Mouse (Mus musculus) intestine, embryonic 16.5 days (tissue): Measurements from ENCODE around the gene Sgms1. TPM values are rescaled to one million over a fixed set of nuclear protein-coding genes. Genes with fewer than 3 reads are reported as not detected.

Experiments used
- ATAC-seq: fragments of 200-750 bp; cut with Nextera tagmentation; 2 replicates; pipeline ENCODE4 v1.8.0; 2017; ENCODE audit warnings: moderate TSS enrichment, moderate library complexity
- H3K27ac ChIP-seq: fragments of 300-500 bp; sonication (generic); 2 replicates; pipeline ENCODE4 v1.5.1; 2014; ENCODE audit warnings: mild to moderate bottlenecking, low read length
- H3K27me3 ChIP-seq: fragments of 300-500 bp; sonication (generic); replicated peaks from 2 replicates; pipeline ENCODE4 v1.6.1; 2014; ENCODE audit warnings: low read length, control low read depth, mixed read lengths; ENCODE audit not compliant: control insufficient read depth, insufficient read depth
- H3K36me3 ChIP-seq: fragments of 300-500 bp; sonication (generic); 2 replicates; pipeline ENCODE4 v1.6.1; 2014; ENCODE audit warnings: low read length, control low read depth; ENCODE audit not compliant: control insufficient read depth, insufficient read depth
- H3K4me1 ChIP-seq: fragments of 300-500 bp; sonication (generic); 2 replicates; pipeline ENCODE4 v1.6.1; 2014; ENCODE audit warnings: low read length, control low read depth, mixed read lengths; ENCODE audit not compliant: control insufficient read depth, insufficient read depth
- H3K4me2 ChIP-seq: fragments of 300-500 bp; sonication (generic); 2 replicates; pipeline ENCODE4 v1.6.1; 2014; ENCODE audit warnings: low read depth, low read length, control low read depth
- H3K4me3 ChIP-seq: fragments of 300-500 bp; sonication (generic); 2 replicates; pipeline ENCODE4 v1.5.1; 2014; ENCODE audit warnings: mild to moderate bottlenecking, low read length
- H3K9ac ChIP-seq: fragments of 300-500 bp; sonication (generic); 2 replicates; pipeline ENCODE4 v1.6.1; 2014; ENCODE audit warnings: low read depth, low read length
- H3K9me3 ChIP-seq: fragments of 300-500 bp; sonication (generic); 2 replicates; pipeline ENCODE4 v1.6.1; 2016; ENCODE audit warnings: low read length, control low read depth; ENCODE audit not compliant: control insufficient read depth
- WGBS: fragments of 180-500 bp; shearing (Covaris S2); extraction: QIAGEN DNeasy Blood & Tissue Kit; methylation state at CpG from one replicate; pipeline ENCODE4 v1.1.7; 2014; 5-methylcytosine and 5-hydroxymethylcytosine counted together
- polyA plus RNA-seq: library from polyadenylated mRNA; unstranded; fragments of >200 nt; fragmentation: Nextera tagmentation; extraction: Ambion mirVana; gene quantifications from 2 replicates; pipeline ENCODE4 v1.2.1, GENCODE M21; 2015

Gene Sgms1
- polyA plus RNA-seq, 1 experiment from 2014 or later = 33.1 TPM

- no peaks in the 10 kb centered on the region for H3K9me3 ChIP-seq
- no peak overlapping the region for H3K9ac ChIP-seq
- ATAC-seq = no peak
These were observed 54.8 kb downstream of the Sgms1 start for GRCm38 (mm10) chr19:32334751-32335150.

GRCm38 (mm10) chr19:32333544-32333943, 56.0 kb downstream of the Sgms1 start:
- 80% methylated on average over 4 of the region's 4 CpGs for WGBS
- Histone ChIP-seq H3K4me1 (peaks cover 9% of the 10 kb centered on the region), H3K4me2 (no peak overlapping the region), H3K36me3 (no peaks in the 10 kb centered on the region), H3K9me3 (no peaks in the 10 kb centered on the region), H3K9ac (no peak overlapping the region), H3K27ac (no peak overlapping the region), H3K27me3 (no peaks in the 10 kb centered on the region), H3K4me3 (no peak overlapping the region)
- no peak for ATAC-seq

More at GRCm38 (mm10) chr19:32334751-32335150, 54.8 kb downstream of the Sgms1 start:
- no peak overlapping the region for H3K4me2 ChIP-seq
- no peak overlapping the region for H3K27ac ChIP-seq
- 91% methylated on average over 2 of the region's 2 CpGs for WGBS
- H3K4me3 ChIP-seq = no peak overlapping the region
- no peaks in the 10 kb centered on the region for H3K27me3 ChIP-seq
- no peaks in the 10 kb centered on the region for H3K36me3 ChIP-seq
- peaks cover 9% of the 10 kb centered on the region for H3K4me1 ChIP-seq

GRCm38 (mm10) chr19:32332779-32333460, 56.6 kb downstream of the Sgms1 start:
- WGBS = 92% methylated on average over 17 of the region's 17 CpGs

GRCm38 (mm10) chr19:32330231-32330630, 59.3 kb downstream of the Sgms1 start:
- Histone ChIP-seq H3K4me3 (no peak overlapping the region), H3K27ac (no peak overlapping the region), H3K9me3 (no peaks in the 10 kb centered on the region), H3K27me3 (no peaks in the 10 kb centered on the region), H3K36me3 (no peaks in the 10 kb centered on the region), H3K9ac (no peak overlapping the region), H3K4me1 (peaks cover 9% of the 10 kb centered on the region), H3K4me2 (no peak overlapping the region)
- 78% methylated on average over 3 of the region's 3 CpGs for WGBS
- ATAC-seq = no peak

More at GRCm38 (mm10) chr19:32332779-32333460, 56.6 kb downstream of the Sgms1 start:
- Histone ChIP-seq H3K4me1 (peaks cover 8% of the 10 kb centered on the region), H3K4me2 (no peak overlapping the region), H3K27ac (no peak overlapping the region), H3K27me3 (no peaks in the 10 kb centered on the region), H3K9me3 (no peaks in the 10 kb centered on the region), H3K9ac (no peak overlapping the region), H3K36me3 (no peaks in the 10 kb centered on the region), H3K4me3 (no peak overlapping the region)
- ATAC-seq = no peak

GRCm38 (mm10) chr19:32329511-32329910, 60.0 kb downstream of the Sgms1 start:
- Histone ChIP-seq H3K4me1 (peaks cover 9% of the 10 kb centered on the region), H3K9me3 (no peaks in the 10 kb centered on the region), H3K27ac (no peak overlapping the region), H3K36me3 (no peaks in the 10 kb centered on the region), H3K4me2 (no peak overlapping the region), H3K27me3 (no peaks in the 10 kb centered on the region), H3K9ac (no peak overlapping the region), H3K4me3 (no peak overlapping the region)
- ATAC-seq = no peak
- WGBS = 91% methylated on average over 5 of the region's 5 CpGs

- Histone ChIP-seq H3K4me1 (peaks cover 14% of the 10 kb centered on the region), H3K9me3 (no peaks in the 10 kb centered on the region), H3K27ac (no peak overlapping the region), H3K9ac (no peak overlapping the region), H3K36me3 (no peaks in the 10 kb centered on the region), H3K4me3 (no peak overlapping the region), H3K4me2 (no peak overlapping the region), H3K27me3 (no peaks in the 10 kb centered on the region)
- WGBS = 50% methylated on average over 2 of the region's 2 CpGs
- ATAC-seq = no peak
These were observed 61.3 kb downstream of the Sgms1 start for GRCm38 (mm10) chr19:32328089-32328828.

GRCm38 (mm10) chr19:32326621-32327021, 62.9 kb downstream of the Sgms1 start:
- Histone ChIP-seq H3K4me2 (no peak overlapping the region), H3K36me3 (no peaks in the 10 kb centered on the region), H3K27ac (no peak overlapping the region), H3K27me3 (no peaks in the 10 kb centered on the region), H3K4me3 (no peak overlapping the region), H3K4me1 (peaks cover 19% of the 10 kb centered on the region), H3K9me3 (no peaks in the 10 kb centered on the region), H3K9ac (no peak overlapping the region)
- 44% methylated on average over 4 of the region's 4 CpGs for WGBS
- ATAC-seq = no peak

- no peak overlapping the region for H3K9ac ChIP-seq
- no peaks in the 10 kb centered on the region for H3K9me3 ChIP-seq
- no peaks in the 10 kb centered on the region for H3K36me3 ChIP-seq
- ATAC-seq = peak; percentile 26; the same call in 1 of the 2 replicates
- H3K27me3 ChIP-seq = no peaks in the 10 kb centered on the region
- H3K27ac ChIP-seq = no peak overlapping the region
- H3K4me1 ChIP-seq = peaks cover 19% of the 10 kb centered on the region
- H3K4me3 ChIP-seq = no peak overlapping the region
- 85% methylated on average over 3 of the region's 3 CpGs for WGBS
- H3K4me2 ChIP-seq = no peak overlapping the region
These were observed 63.4 kb downstream of the Sgms1 start for GRCm38 (mm10) chr19:32326156-32326555.

- 52% methylated on average over 10 of the region's 10 CpGs for WGBS
- peaks cover 16% of the 10 kb centered on the region for H3K4me1 ChIP-seq
- ATAC-seq = no peak
These were observed 64.3 kb downstream of the Sgms1 start for GRCm38 (mm10) chr19:32325100-32325768.

More at GRCm38 (mm10) chr19:32325100-32325768, 64.3 kb downstream of the Sgms1 start:
- H3K36me3 ChIP-seq = no peaks in the 10 kb centered on the region
- H3K9me3 ChIP-seq = no peaks in the 10 kb centered on the region
- no peak overlapping the region for H3K9ac ChIP-seq
- H3K27ac ChIP-seq = no peak overlapping the region
- H3K27me3 ChIP-seq = no peaks in the 10 kb centered on the region
- no peak overlapping the region for H3K4me2 ChIP-seq
- no peak overlapping the region for H3K4me3 ChIP-seq
